Mouse (Mus musculus): Measurements from ENCODE around the gene Rad9a. TPM values are rescaled to one million over a fixed set of nuclear protein-coding genes. Genes with fewer than 3 reads are reported as not detected.

Gene Rad9a
- polyA plus RNA-seq, 1 experiment from 2014 or later = 45.8 TPM

- no peak overlapping the region for H3K4me2 ChIP-seq (ENCODE audit: low read depth)
- ATAC-seq (ENCODE audit: insufficient read depth, low FRiP score, low TSS enrichment) = no peak
- no peak overlapping the region for H3K27ac ChIP-seq (ENCODE audit: low read depth, low read length)
- H3K9ac ChIP-seq (ENCODE audit: low read length) = no peak overlapping the region
- H3K27me3 ChIP-seq (ENCODE audit: control insufficient read depth, insufficient read depth, low read length) = no peaks in the 10 kb centered on the region
- WGBS = 86% methylated on average over 7 of the region's 7 CpGs
- H3K9me3 ChIP-seq (ENCODE audit: control insufficient read depth, low read length) = no peaks in the 10 kb centered on the region
- H3K4me1 ChIP-seq (ENCODE audit: control insufficient read depth, insufficient read depth, low read length) = peaks cover 7% of the 10 kb centered on the region
- DNase-seq (ENCODE audit: low spot score) = no peak
- H3K4me3 ChIP-seq (ENCODE audit: low read depth, low read length) = no peak overlapping the region
- H3K36me3 ChIP-seq (ENCODE audit: control insufficient read depth, insufficient read depth, low read length) = no peaks in the 10 kb centered on the region
These were observed 21.1 kb downstream of the Rad9a start for GRCm38 (mm10) chr19:4180411-4180810.

- Histone ChIP-seq H3K4me3 (ENCODE audit: low read depth, low read length) (0 out of 2 replicates have a peak within 1 kb of the TSS, but pooled peaks have one; percentile 2), H3K9ac (ENCODE audit: low read length) (peak within 1 kb of the TSS; percentile 12), H3K4me1 (ENCODE audit: control insufficient read depth, insufficient read depth, low read length) (peaks cover 5% of the 10 kb centered on the region; the same call in 1 of the 2 replicates), H3K36me3 (ENCODE audit: control insufficient read depth, insufficient read depth, low read length) (no peaks in the 10 kb centered on the region), H3K27me3 (ENCODE audit: control insufficient read depth, insufficient read depth, low read length) (no peaks in the 10 kb centered on the region), H3K27ac (ENCODE audit: low read depth, low read length) (no peak within 1 kb of the TSS), H3K4me2 (ENCODE audit: low read depth) (peak within 1 kb of the TSS; percentile 22), H3K9me3 (ENCODE audit: control insufficient read depth, low read length) (no peaks in the 10 kb centered on the region)
- WGBS = 3% methylated on average over 11 of the region's 11 CpGs
- no peak for ATAC-seq (ENCODE audit: insufficient read depth, low FRiP score, low TSS enrichment)
- DNase-seq (ENCODE audit: low spot score) = peak; percentile 44
These were observed 26.0 kb downstream of the Rad9a start, which contains the start of gene Carns1 for GRCm38 (mm10) chr19:4175368-4175947. Gene Carns1 (minus strand): TSS chr19:4175479.

GRCm38 (mm10) chr19:4172925-4173324, 28.5 kb downstream of the Rad9a start:
- Histone ChIP-seq H3K27me3 (ENCODE audit: control insufficient read depth, insufficient read depth, low read length) (no peaks in the 10 kb centered on the region), H3K27ac (ENCODE audit: low read depth, low read length) (no peak overlapping the region), H3K36me3 (ENCODE audit: control insufficient read depth, insufficient read depth, low read length) (no peaks in the 10 kb centered on the region), H3K4me3 (ENCODE audit: low read depth, low read length) (no peak overlapping the region), H3K4me2 (ENCODE audit: low read depth) (no peak overlapping the region), H3K9ac (ENCODE audit: low read length) (peak overlapping the region; percentile 22; the same call in 1 of the 2 replicates), H3K4me1 (ENCODE audit: control insufficient read depth, insufficient read depth, low read length) (peaks cover 10% of the 10 kb centered on the region; the same call in 1 of the 2 replicates), H3K9me3 (ENCODE audit: control insufficient read depth, low read length) (no peaks in the 10 kb centered on the region)
- ATAC-seq (ENCODE audit: insufficient read depth, low FRiP score, low TSS enrichment) (no peak), DNase-seq (ENCODE audit: low spot score) (no peak)
- 51% methylated on average over 11 of the region's 11 CpGs for WGBS

- no peak for ATAC-seq (ENCODE audit: insufficient read depth, low FRiP score, low TSS enrichment)
- Histone ChIP-seq H3K4me3 (ENCODE audit: low read depth, low read length) (no peak overlapping the region), H3K4me2 (ENCODE audit: low read depth) (no peak overlapping the region), H3K9ac (ENCODE audit: low read length) (no peak overlapping the region), H3K9me3 (ENCODE audit: control insufficient read depth, low read length) (no peaks in the 10 kb centered on the region), H3K27ac (ENCODE audit: low read depth, low read length) (no peak overlapping the region), H3K4me1 (ENCODE audit: control insufficient read depth, insufficient read depth, low read length) (peaks cover 10% of the 10 kb centered on the region; the same call in 1 of the 2 replicates), H3K36me3 (ENCODE audit: control insufficient read depth, insufficient read depth, low read length) (no peaks in the 10 kb centered on the region), H3K27me3 (ENCODE audit: control insufficient read depth, insufficient read depth, low read length) (no peaks in the 10 kb centered on the region)
- DNase-seq (ENCODE audit: low spot score) = no peak
- WGBS = 74% methylated on average over 13 of the region's 13 CpGs
These were observed 29.8 kb downstream of the Rad9a start for GRCm38 (mm10) chr19:4171393-4172290.

GRCm38 (mm10) chr19:4170723-4171392, 30.6 kb downstream of the Rad9a start:
- H3K27ac ChIP-seq (ENCODE audit: low read depth, low read length) = no peak overlapping the region
- no peaks in the 10 kb centered on the region for H3K9me3 ChIP-seq (ENCODE audit: control insufficient read depth, low read length)
- H3K4me1 ChIP-seq (ENCODE audit: control insufficient read depth, insufficient read depth, low read length) = peaks cover 10% of the 10 kb centered on the region; the same call in 1 of the 2 replicates
- H3K4me2 ChIP-seq (ENCODE audit: low read depth) = no peak overlapping the region
- no peaks in the 10 kb centered on the region for H3K36me3 ChIP-seq (ENCODE audit: control insufficient read depth, insufficient read depth, low read length)
- DNase-seq (ENCODE audit: low spot score) (no peak), ATAC-seq (ENCODE audit: insufficient read depth, low FRiP score, low TSS enrichment) (no peak)
- no peak overlapping the region for H3K4me3 ChIP-seq (ENCODE audit: low read depth, low read length)
- H3K9ac ChIP-seq (ENCODE audit: low read length) = no peak overlapping the region
- no peaks in the 10 kb centered on the region for H3K27me3 ChIP-seq (ENCODE audit: control insufficient read depth, insufficient read depth, low read length)
- WGBS = 90% methylated on average over 10 of the region's 10 CpGs

- WGBS = 13% methylated on average over 26 of the region's 27 CpGs
- H3K27ac ChIP-seq (ENCODE audit: low read depth, low read length) = peak overlapping the region; percentile 76
- peak overlapping the region; percentile 60 for H3K4me2 ChIP-seq (ENCODE audit: low read depth)
- no peaks in the 10 kb centered on the region for H3K27me3 ChIP-seq (ENCODE audit: control insufficient read depth, insufficient read depth, low read length)
- H3K4me1 ChIP-seq (ENCODE audit: control insufficient read depth, insufficient read depth, low read length) = peaks cover 5% of the 10 kb centered on the region; the same call in 1 of the 2 replicates
- ATAC-seq (ENCODE audit: insufficient read depth, low FRiP score, low TSS enrichment) = peak; percentile 61
- H3K4me3 ChIP-seq (ENCODE audit: low read depth, low read length) = peak overlapping the region; percentile 32
- DNase-seq (ENCODE audit: low spot score) = no peak
- H3K36me3 ChIP-seq (ENCODE audit: control insufficient read depth, insufficient read depth, low read length) = no peaks in the 10 kb centered on the region
- peak overlapping the region; percentile 63 for H3K9ac ChIP-seq (ENCODE audit: low read length)
- H3K9me3 ChIP-seq (ENCODE audit: control insufficient read depth, low read length) = no peaks in the 10 kb centered on the region
These were observed 31.7 kb downstream of the Rad9a start for GRCm38 (mm10) chr19:4169810-4170209.

GRCm38 (mm10) chr19:4169378-4169784, 32.1 kb downstream of the Rad9a start:
- H3K27ac ChIP-seq (ENCODE audit: low read depth, low read length) = peak overlapping the region; percentile 76
- no peaks in the 10 kb centered on the region for H3K27me3 ChIP-seq (ENCODE audit: control insufficient read depth, insufficient read depth, low read length)
- peak; percentile 100 for DNase-seq (ENCODE audit: low spot score)
- ATAC-seq (ENCODE audit: insufficient read depth, low FRiP score, low TSS enrichment) = peak; percentile 92
- WGBS = 0% methylated on average over 43 of the region's 43 CpGs
- peak overlapping the region; percentile 32 for H3K4me3 ChIP-seq (ENCODE audit: low read depth, low read length)
- no peaks in the 10 kb centered on the region for H3K36me3 ChIP-seq (ENCODE audit: control insufficient read depth, insufficient read depth, low read length)
- H3K9me3 ChIP-seq (ENCODE audit: control insufficient read depth, low read length) = no peaks in the 10 kb centered on the region
- peaks cover 5% of the 10 kb centered on the region; the same call in 1 of the 2 replicates for H3K4me1 ChIP-seq (ENCODE audit: control insufficient read depth, insufficient read depth, low read length)
- peak overlapping the region; percentile 63 for H3K9ac ChIP-seq (ENCODE audit: low read length)
- H3K4me2 ChIP-seq (ENCODE audit: low read depth) = peak overlapping the region; percentile 60

GRCm38 (mm10) chr19:4166678-4167476, 34.6 kb downstream of the Rad9a start:
- 76% methylated on average over 9 of the region's 9 CpGs for WGBS
- H3K4me3 ChIP-seq (ENCODE audit: low read depth, low read length) = no peak overlapping the region
- no peaks in the 10 kb centered on the region for H3K36me3 ChIP-seq (ENCODE audit: control insufficient read depth, insufficient read depth, low read length)
- no peak overlapping the region for H3K27ac ChIP-seq (ENCODE audit: low read depth, low read length)
- no peaks in the 10 kb centered on the region for H3K9me3 ChIP-seq (ENCODE audit: control insufficient read depth, low read length)
- no peaks in the 10 kb centered on the region for H3K27me3 ChIP-seq (ENCODE audit: control insufficient read depth, insufficient read depth, low read length)
- H3K4me2 ChIP-seq (ENCODE audit: low read depth) = no peak overlapping the region
- H3K4me1 ChIP-seq (ENCODE audit: control insufficient read depth, insufficient read depth, low read length) = peaks cover 13% of the 10 kb centered on the region
- no peak overlapping the region for H3K9ac ChIP-seq (ENCODE audit: low read length)
- DNase-seq (ENCODE audit: low spot score) (no peak), ATAC-seq (ENCODE audit: insufficient read depth, low FRiP score, low TSS enrichment) (no peak)

All from neural tube, embryonic 11.5 days (tissue).